Mouse (Mus musculus): ENCODE data around the gene Wdr86.

DNA sequence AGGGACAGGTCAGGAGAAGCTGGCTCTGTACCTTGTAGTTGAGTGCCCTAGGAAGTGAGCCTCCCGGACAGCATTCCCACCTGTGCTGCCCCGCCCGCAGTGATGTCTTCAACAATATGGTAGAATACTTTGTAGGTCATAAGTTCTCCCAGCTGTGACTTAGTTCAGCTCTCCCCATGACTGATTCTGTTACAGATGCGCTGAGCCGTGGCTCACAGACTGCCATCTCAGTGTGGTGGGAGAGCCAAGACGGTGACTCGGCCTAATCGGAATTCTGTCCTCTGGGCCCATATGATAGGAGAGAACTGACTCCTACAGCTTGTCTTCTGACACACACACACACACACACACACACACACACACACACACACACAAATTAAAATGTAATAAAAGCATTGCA lies 25.9 kb downstream of the Wdr86 start:
- TF ChIP-seq POLR2A (IDR thresholded peaks at IDR 0.05; ENCODE audit: extremely low read depth, insufficient read depth, low read length) (no peak), CTCF (IDR thresholded peaks at IDR 0.05; ENCODE audit: extremely low read depth, insufficient read depth, low read length) (no peak)

Measured in cortical plate, adult 2 months (tissue).